Mouse (Mus musculus) lung, postnatal 0 days (tissue): ENCODE results near the gene Pcsk5.

Source experiments
- CTCF ChIP-seq: IDR thresholded peaks from 2 replicates; pipeline ENCODE4 v1.5.1; 2016; ENCODE audit warnings: antibody characterized with exemption, mild to moderate bottlenecking
- EP300 ChIP-seq: IDR thresholded peaks from 2 replicates; pipeline ENCODE4 v1.6.1; 2016; ENCODE audit warnings: antibody characterized with exemption, mild to moderate bottlenecking, control low read depth

GRCm38 (mm10) chr19:17806626-17807025 lies 30.8 kb downstream of the Pcsk5 start:
- no peak for TF ChIP-seq CTCF
- TF ChIP-seq EP300, result no peak
